Mouse (Mus musculus) MEL (cell line): Measurements from ENCODE around the gene Bcas3. TPM values are rescaled to one million over a fixed set of nuclear protein-coding genes. Genes with fewer than 3 reads are reported as not detected.

Source experiments
- DNase-seq: peaks from one replicate; pipeline ENCODE4 v3.0.0; 2011; ENCODE audit warnings: low read depth, low spot score
- H3K27ac ChIP-seq: 2 replicates; pipeline ENCODE4 v1.5.1; 2012; ENCODE audit warnings: low read depth, mild to moderate bottlenecking, control low read depth, low read length, moderate library complexity; ENCODE audit not compliant: control insufficient read depth
- H3K27me3 ChIP-seq, 2 experiments: fragments of 150-350 bp in 1 of 2; sonication (generic) in 1 of 2; 2 replicates each; pipeline ENCODE4 v1.6.1; 2012; ENCODE audit warnings: low read length in 2 of 2, mild to moderate bottlenecking in 2 of 2, improper control_type of control experiment in 1 of 2, moderate library complexity in 1 of 2; ENCODE audit not compliant: insufficient read depth in 2 of 2, control insufficient read depth in 1 of 2
- H3K36me3 ChIP-seq, 2 experiments: 2 replicates each; pipeline ENCODE4 v1.6.1; 2012 to 2014; ENCODE audit warnings: low read length in 2 of 2, improper control_type of control experiment in 1 of 2, inconsistent platforms in 1 of 2, mild to moderate bottlenecking in 1 of 2; ENCODE audit not compliant: insufficient read depth in 2 of 2, control insufficient read depth in 1 of 2
- H3K4me1 ChIP-seq, 2 experiments: fragments of 150-350 bp in 1 of 2; sonication (generic) in 1 of 2; 2 replicates each; pipeline ENCODE4 v1.6.1; 2012; ENCODE audit warnings: low read length in 2 of 2, improper control_type of control experiment in 1 of 2, mild to moderate bottlenecking in 1 of 2; ENCODE audit not compliant: insufficient read depth in 2 of 2, control insufficient read depth in 1 of 2
- H3K4me3 ChIP-seq, 2 experiments: fragments of 150-350 bp in 1 of 2; sonication (generic) in 1 of 2; 2 replicates each; pipeline ENCODE4 v1.5.1; 2012; ENCODE audit warnings: low read depth in 2 of 2, low read length in 2 of 2, mild to moderate bottlenecking in 2 of 2, moderate library complexity in 2 of 2, control low read depth in 1 of 2, improper control_type of control experiment in 1 of 2; ENCODE audit not compliant: control insufficient read depth in 1 of 2, insufficient read depth in 1 of 2
- H3K79me2 ChIP-seq: 2 replicates; pipeline ENCODE4 v1.6.1; 2012; ENCODE audit warnings: mild to moderate bottlenecking, low read length, moderate library complexity; ENCODE audit not compliant: control insufficient read depth, poor library complexity, insufficient read depth
- H3K9ac ChIP-seq: 2 replicates; pipeline ENCODE4 v1.6.1; 2012; ENCODE audit warnings: low read depth, mild to moderate bottlenecking, control low read depth, low read length, moderate library complexity; ENCODE audit not compliant: control insufficient read depth, poor library complexity, severe bottlenecking
- H3K9me3 ChIP-seq: fragments of 150-350 bp; sonication (generic); replicated peaks from 2 replicates; pipeline ENCODE4 v1.6.1; 2012; ENCODE audit warnings: mild to moderate bottlenecking, low read length, improper control_type of control experiment, moderate library complexity; ENCODE audit not compliant: insufficient read depth
- BHLHE40 ChIP-seq: IDR thresholded peaks from 2 replicates; pipeline ENCODE4 v1.6.1; 2012; ENCODE audit warnings: low read depth, mild to moderate bottlenecking, inconsistent platforms, low read length, improper control_type of control experiment, borderline replicate concordance
- CHD1 ChIP-seq: IDR thresholded peaks from 2 replicates; pipeline ENCODE4 v1.6.1; 2012; ENCODE audit warnings: low read depth, mild to moderate bottlenecking, inconsistent platforms, low read length, improper control_type of control experiment
- ELF1 ChIP-seq: IDR thresholded peaks from 2 replicates; pipeline ENCODE4 v1.6.1; 2014; ENCODE audit warnings: low read depth, mild to moderate bottlenecking, inconsistent platforms, low read length, improper control_type of control experiment, moderate library complexity
- ETS1 ChIP-seq: IDR thresholded peaks from 2 replicates; pipeline ENCODE4 v1.6.1; 2012; ENCODE audit warnings: low read depth, mild to moderate bottlenecking, inconsistent platforms, low read length, improper control_type of control experiment, moderate library complexity
- KAT2A ChIP-seq: conservative IDR thresholded peaks from 2 replicates; pipeline ENCODE4 v1.6.1; 2012; ENCODE audit warnings: low read depth, low read length, improper control_type of control experiment, inconsistent platforms
- MAX ChIP-seq: IDR thresholded peaks from 2 replicates; pipeline ENCODE4 v1.6.1; 2011; ENCODE audit warnings: low read length, improper control_type of control experiment
- MEF2A ChIP-seq: IDR thresholded peaks from 2 replicates; pipeline ENCODE4 v1.6.1; 2014; ENCODE audit warnings: low read depth, mild to moderate bottlenecking, inconsistent platforms, low read length, improper control_type of control experiment; ENCODE audit not compliant: poor library complexity, insufficient replicate concordance, severe bottlenecking; ENCODE audit errors: extremely low read depth
- MXI1 ChIP-seq: IDR thresholded peaks from 2 replicates; pipeline ENCODE4 v1.6.1; 2011; ENCODE audit warnings: mild to moderate bottlenecking, low read depth, low read length, improper control_type of control experiment
- MYC ChIP-seq: IDR thresholded peaks from 2 replicates; pipeline ENCODE4 v1.6.1; 2011; ENCODE audit warnings: low read depth, mild to moderate bottlenecking, low read length, improper control_type of control experiment, moderate library complexity
- NELFE ChIP-seq: IDR thresholded peaks from 2 replicates; pipeline ENCODE4 v1.6.1; 2011; ENCODE audit warnings: low read depth, low read length, improper control_type of control experiment
- NRF1 ChIP-seq: IDR thresholded peaks from 2 replicates; pipeline ENCODE4 v1.6.1; 2014; ENCODE audit warnings: low read depth, mild to moderate bottlenecking, inconsistent platforms, low read length, improper control_type of control experiment, moderate library complexity; ENCODE audit not compliant: poor library complexity, insufficient read depth, severe bottlenecking
- POLR2A ChIP-seq, 2 experiments: IDR thresholded peaks; 2 replicates each; pipeline ENCODE4 v1.6.1; 2011 to 2012; ENCODE audit warnings: low read length in 2 of 2, mild to moderate bottlenecking in 2 of 2, control low read depth in 1 of 2, improper control_type of control experiment in 1 of 2, low read depth in 1 of 2, moderate library complexity in 1 of 2; ENCODE audit not compliant: control insufficient read depth in 1 of 2, insufficient read depth in 1 of 2, poor library complexity in 1 of 2
- POLR2AphosphoS2 ChIP-seq: IDR thresholded peaks from 2 replicates; pipeline ENCODE4 v1.6.1; 2011; ENCODE audit warnings: low read length, improper control_type of control experiment
- POLR2AphosphoS5 ChIP-seq: IDR thresholded peaks from 2 replicates; pipeline ENCODE4 v1.6.1; 2012; ENCODE audit warnings: low read depth, borderline replicate concordance, mild to moderate bottlenecking, inconsistent platforms, low read length, moderate library complexity, mixed read lengths
- RCOR1 ChIP-seq: IDR thresholded peaks from 2 replicates; pipeline ENCODE4 v1.6.1; 2012; ENCODE audit warnings: low read depth, mild to moderate bottlenecking, inconsistent platforms, low read length, improper control_type of control experiment
- SIN3A ChIP-seq: IDR thresholded peaks from 2 replicates; pipeline ENCODE4 v1.6.1; 2012; ENCODE audit warnings: low read length, improper control_type of control experiment, inconsistent platforms
- TBP ChIP-seq: IDR thresholded peaks from 2 replicates; pipeline ENCODE4 v1.8.0; 2011; ENCODE audit warnings: low read depth, low read length, improper control_type of control experiment
- TCF12 ChIP-seq: IDR thresholded peaks from 2 replicates; pipeline ENCODE4 v1.6.1; 2014; ENCODE audit warnings: low read depth, mild to moderate bottlenecking, inconsistent platforms, low read length, improper control_type of control experiment, moderate library complexity
- UBTF ChIP-seq: IDR thresholded peaks from 2 replicates; pipeline ENCODE4 v1.6.1; 2012; ENCODE audit warnings: low read depth, mild to moderate bottlenecking, inconsistent platforms, low read length, improper control_type of control experiment, moderate library complexity, borderline replicate concordance; ENCODE audit not compliant: insufficient read depth
- ZKSCAN1 ChIP-seq: IDR thresholded peaks from 2 replicates; pipeline ENCODE4 v1.6.1; 2012; ENCODE audit warnings: low read depth, mild to moderate bottlenecking, inconsistent platforms, low read length, improper control_type of control experiment, moderate library complexity
- ZMIZ1 ChIP-seq: IDR thresholded peaks from 2 replicates; pipeline ENCODE4 v1.6.1; 2012; ENCODE audit warnings: low read depth, mild to moderate bottlenecking, inconsistent platforms, low read length, improper control_type of control experiment, moderate library complexity
- polyA plus RNA-seq, 2 experiments: library from polyadenylated mRNA; stranded (reverse) in 1 of 2; unstranded in 1 of 2; fragments of >175 nt in 1 of 2; fragments of >200 nt in 1 of 2; gene quantifications; 2 replicates each; pipeline versions ENCODE4 v1.2.1 to v1.2.4; 2012; ENCODE audit warnings: low replicate concordance in 2 of 2, low read depth in 1 of 2; ENCODE audit not compliant: insufficient read length in 2 of 2, insufficient read depth in 1 of 2, missing spikeins in 1 of 2
- total RNA-seq: library from RNA; depleted of rRNA; stranded (reverse); fragments of 300-350 nt; gene quantifications from 2 replicates; pipeline ENCODE4 v1.2.3, GENCODE M21; 2012

The Bcas3 gene
- total and polyA plus RNA-seq, 3 experiments, result 8.6 to 14.7 TPM; not detected in 1

- Histone ChIP-seq H3K36me3 (no peaks in the 10 kb centered on the region), H3K4me3 (no peak overlapping the region), H3K9me3 (no peaks in the 10 kb centered on the region), H3K27me3 (no peaks in the 10 kb centered on the region), H3K79me2 (no peaks in the 10 kb centered on the region; the same call in 1 of the 2 replicates), H3K9ac (no peak overlapping the region), H3K27ac (no peak overlapping the region), H3K4me1 (no peaks in the 10 kb centered on the region; a peak in 1 of 4 replicates)
- DNase-seq, result no peak
- TF ChIP-seq ZKSCAN1, result no peak
- TF ChIP-seq KAT2A, result no peak
Measured at GRCm38 (mm10) chr11:85839258-85840030, 486.5 kb downstream of the Bcas3 start.

GRCm38 (mm10) chr11:85840031-85840802, 487.2 kb downstream of the Bcas3 start:
- no peak overlapping the region for H3K9ac ChIP-seq
- TF ChIP-seq MAX (no peak), MYC (no peak), NELFE (no peak), MXI1 (no peak), TCF12 (no peak)
- TF ChIP-seq, all 39 proteins: peak for 0
- DNase-seq, result no peak
- H3K79me2 ChIP-seq, result no peaks in the 10 kb centered on the region; the same call in 1 of the 2 replicates
- H3K36me3 ChIP-seq, result no peaks in the 10 kb centered on the region
- H3K27ac ChIP-seq, result no peak overlapping the region
- no peaks in the 10 kb centered on the region; a peak in 1 of 4 replicates for H3K4me1 ChIP-seq
- no peak overlapping the region for H3K4me3 ChIP-seq
- no peaks in the 10 kb centered on the region for H3K27me3 ChIP-seq
- no peaks in the 10 kb centered on the region for H3K9me3 ChIP-seq

GRCm38 (mm10) chr11:85840803-85841145, 487.8 kb downstream of the Bcas3 start:
- TF ChIP-seq TBP (no peak), POLR2A (IDR thresholded peaks at IDR 0.05; ENCODE audit: control insufficient read depth in 1 of 2, insufficient read depth in 1 of 2, low read depth in 1 of 2, low read length in 2 of 2, poor library complexity in 1 of 2) (no peak), POLR2AphosphoS2 (no peak), TCF12 (no peak), RCOR1 (no peak), MEF2A (no peak), ETS1 (no peak), SIN3A (no peak), UBTF (no peak), BHLHE40 (no peak), ZMIZ1 (no peak), NRF1 (no peak), CHD1 (no peak), ELF1 (no peak), POLR2AphosphoS5 (no peak)
- Histone ChIP-seq H3K4me3 (no peak overlapping the region), H3K36me3 (no peaks in the 10 kb centered on the region), H3K9me3 (no peaks in the 10 kb centered on the region), H3K27me3 (no peaks in the 10 kb centered on the region), H3K27ac (no peak overlapping the region), H3K4me1 (no peaks in the 10 kb centered on the region; a peak in 1 of 4 replicates), H3K9ac (no peak overlapping the region), H3K79me2 (no peaks in the 10 kb centered on the region; the same call in 1 of the 2 replicates)
- no peak for DNase-seq
